Mouse (Mus musculus) left cerebral cortex, postnatal 25 days (tissue): ENCODE measurements around the gene Ppp1r3e. TPM values are rescaled to one million over a fixed set of nuclear protein-coding genes. Genes with fewer than 3 reads are reported as not detected.

ENCODE experiments used
- total RNA-seq, 2 experiments: library from RNA; stranded (reverse); gene quantifications; 2 replicates each; pipeline ENCODE4 v1.2.3; 2021

Ppp1r3e gene
- total RNA-seq, 2 experiments from 2014 or later = 13.5 to 16.4 TPM

Other genes with a start within 250 kb of the Ppp1r3e start
- not detected for gene Gm17606, start 236.6 kb downstream of the Ppp1r3e start, total RNA-seq
- gene Cdh24, start 236.2 kb downstream of the Ppp1r3e start, total RNA-seq = 10 to 100 TPM in 1 of 2 experiments, 1 to 10 TPM in 1; 8.0 to 11.1 TPM
- 10 to 100 TPM; 22.8 to 24.2 TPM for gene 1700123O20Rik, start 191.3 kb downstream of the Ppp1r3e start, total RNA-seq
- gene Acin1, start 190.6 kb downstream of the Ppp1r3e start, total RNA-seq = 100 to 1,000 TPM; 180 to 192 TPM
- gene Gm29776, start 178.7 kb downstream of the Ppp1r3e start, total RNA-seq = under 1 TPM in 1 of 2 experiments, not detected in 1; 0.14 TPM
- gene Cebpe, start 165.4 kb downstream of the Ppp1r3e start, total RNA-seq = not detected
- 10 to 100 TPM; 53.9 to 60.2 TPM for gene Slc7a8, start 95.6 kb downstream of the Ppp1r3e start, total RNA-seq
- gene Rnf212b, start 63.4 kb downstream of the Ppp1r3e start, total RNA-seq = not detected
- gene Homez, start 6.6 kb downstream of the Ppp1r3e start, total RNA-seq = 10 to 100 TPM; 17.7 to 23.0 TPM
- 100 to 1,000 TPM; 135 to 136 TPM for gene Bcl2l2, start 5.8 kb upstream of the Ppp1r3e start, total RNA-seq
- gene Gm20521, start 5.9 kb upstream of the Ppp1r3e start, total RNA-seq = 10 to 100 TPM in 1 of 2 experiments, 1 to 10 TPM in 1; 3.2 to 16.8 TPM
- gene Pabpn1, start 14.9 kb upstream of the Ppp1r3e start, total RNA-seq = 100 to 1,000 TPM; 204 to 231 TPM
- gene Slc22a17, start 35.6 kb upstream of the Ppp1r3e start, total RNA-seq = 100 to 1,000 TPM; 628 to 630 TPM
- gene Efs, start 48.6 kb upstream of the Ppp1r3e start, total RNA-seq = 1 to 10 TPM; 7.4 to 8.1 TPM
- not detected for gene Il25, start 55.1 kb upstream of the Ppp1r3e start, total RNA-seq
- gene Cmtm5, start 58.7 kb upstream of the Ppp1r3e start, total RNA-seq = 10 to 100 TPM; 48.1 to 63.0 TPM
- gene Myh6, start 89.4 kb upstream of the Ppp1r3e start, total RNA-seq = 1 to 10 TPM; 5.4 to 8.7 TPM
- not detected for gene Gm17428, start 99.4 kb upstream of the Ppp1r3e start, total RNA-seq
- 10 to 100 TPM; 18.0 to 19.6 TPM for gene Myh7, start 117.1 kb upstream of the Ppp1r3e start, total RNA-seq
- 10 to 100 TPM; 23.0 to 26.4 TPM for gene Ngdn, start 137.9 kb upstream of the Ppp1r3e start, total RNA-seq
- gene Zfhx2, start 214.8 kb upstream of the Ppp1r3e start, total RNA-seq = 10 to 100 TPM; 37.5 to 47.1 TPM
- 10 to 100 TPM; 23.8 to 25.0 TPM for gene Thtpa, start 217.2 kb upstream of the Ppp1r3e start, total RNA-seq
- gene Ap1g2, start 229.0 kb upstream of the Ppp1r3e start, total RNA-seq = 10 to 100 TPM; 10.3 to 11.3 TPM
- 100 to 1,000 TPM; 317 to 338 TPM for gene Jph4, start 239.4 kb upstream of the Ppp1r3e start, total RNA-seq